Mouse (Mus musculus) c-Kit-positive CD71-positive TER-119-negative erythroid progenitor cells, embryonic 14.5 days (primary cell): ENCODE measurements around the gene Sez6l.

Experiments used
- DNase-seq: peaks from one replicate; pipeline ENCODE4 v3.0.0-alpha.2; 2013; ENCODE audit warnings: low read depth

Sez6l gene

GRCm38 (mm10) chr5:112533312-112534075 is 43.5 kb downstream of the Sez6l start:
- DNase-seq, result no peak

- DNase-seq, result no peak
Measured at GRCm38 (mm10) chr5:112532894-112533293, 44.1 kb downstream of the Sez6l start.

GRCm38 (mm10) chr5:112532210-112532609 is 44.8 kb downstream of the Sez6l start:
- no peak for DNase-seq

- DNase-seq, result no peak
Measured at GRCm38 (mm10) chr5:112531111-112531510, 45.9 kb downstream of the Sez6l start.

GRCm38 (mm10) chr5:112526936-112527335 is 50.0 kb downstream of the Sez6l start:
- no peak for DNase-seq

- no peak for DNase-seq
Measured at GRCm38 (mm10) chr5:112526435-112526834, 50.5 kb downstream of the Sez6l start.

- no peak for DNase-seq
Measured at GRCm38 (mm10) chr5:112525980-112526379, 51.0 kb downstream of the Sez6l start.

- no peak for DNase-seq
Measured at GRCm38 (mm10) chr5:112525271-112525670, 51.7 kb downstream of the Sez6l start.

GRCm38 (mm10) chr5:112523796-112524195 is 53.2 kb downstream of the Sez6l start:
- DNase-seq, result no peak

GRCm38 (mm10) chr5:112523331-112523730 is 53.7 kb downstream of the Sez6l start:
- no peak for DNase-seq

- DNase-seq, result no peak
Measured at GRCm38 (mm10) chr5:112521703-112522527, 55.1 kb downstream of the Sez6l start.

GRCm38 (mm10) chr5:112520826-112521702 is 55.9 kb downstream of the Sez6l start:
- DNase-seq, result no peak

- no peak for DNase-seq
Measured at GRCm38 (mm10) chr5:112518773-112519172, 58.2 kb downstream of the Sez6l start.

GRCm38 (mm10) chr5:112517454-112517853 is 59.5 kb downstream of the Sez6l start:
- no peak for DNase-seq

- no peak for DNase-seq
Measured at GRCm38 (mm10) chr5:112516527-112516926, 60.5 kb downstream of the Sez6l start.

GRCm38 (mm10) chr5:112510351-112510750 is 66.6 kb downstream of the Sez6l start:
- no peak for DNase-seq

- DNase-seq, result no peak
Measured at GRCm38 (mm10) chr5:112509916-112510315, 67.1 kb downstream of the Sez6l start.

GRCm38 (mm10) chr5:112505595-112505994 is 71.4 kb downstream of the Sez6l start:
- no peak for DNase-seq

- no peak for DNase-seq
Measured at GRCm38 (mm10) chr5:112501384-112501783, 75.6 kb downstream of the Sez6l start.

GRCm38 (mm10) chr5:112499918-112500682 is 76.9 kb downstream of the Sez6l start:
- no peak for DNase-seq
